Mouse (Mus musculus) myocyte (in vitro differentiated cells): Measurements from ENCODE around the gene Cfap54.

Source experiments
- E2F4 ChIP-seq: IDR thresholded peaks from one replicate; pipeline ENCODE4 v1.6.1; 2011; ENCODE audit warnings: mild to moderate bottlenecking, control low read depth, moderate library complexity; ENCODE audit not compliant: insufficient read depth
- MYOG ChIP-seq, 3 experiments: IDR thresholded peaks; one replicate each; pipeline ENCODE4 v1.6.1; 2011; ENCODE audit warnings: control low read depth in 2 of 3, low read depth in 2 of 3, mild to moderate bottlenecking in 2 of 3; ENCODE audit not compliant: insufficient read length in 2 of 3, control insufficient read depth in 1 of 3, insufficient read depth in 1 of 3
- POLR2A ChIP-seq: IDR thresholded peaks from one replicate; pipeline ENCODE4 v1.6.1; 2011; ENCODE audit warnings: low read depth, mild to moderate bottlenecking, control low read depth, moderate library complexity; ENCODE audit not compliant: insufficient read length
- POLR2AphosphoS2 ChIP-seq: IDR thresholded peaks from one replicate; pipeline ENCODE4 v1.6.1; 2011; ENCODE audit warnings: low read depth, control low read depth; ENCODE audit not compliant: insufficient read length
- REST ChIP-seq: IDR thresholded peaks from one replicate; pipeline ENCODE4 v1.6.1; 2011; ENCODE audit warnings: mild to moderate bottlenecking, control low read depth, moderate library complexity; ENCODE audit not compliant: insufficient read depth, insufficient read length
- USF1 ChIP-seq: IDR thresholded peaks from one replicate; pipeline ENCODE4 v1.6.1; 2011; ENCODE audit warnings: low read depth, mild to moderate bottlenecking, control low read depth, moderate library complexity

DNA sequence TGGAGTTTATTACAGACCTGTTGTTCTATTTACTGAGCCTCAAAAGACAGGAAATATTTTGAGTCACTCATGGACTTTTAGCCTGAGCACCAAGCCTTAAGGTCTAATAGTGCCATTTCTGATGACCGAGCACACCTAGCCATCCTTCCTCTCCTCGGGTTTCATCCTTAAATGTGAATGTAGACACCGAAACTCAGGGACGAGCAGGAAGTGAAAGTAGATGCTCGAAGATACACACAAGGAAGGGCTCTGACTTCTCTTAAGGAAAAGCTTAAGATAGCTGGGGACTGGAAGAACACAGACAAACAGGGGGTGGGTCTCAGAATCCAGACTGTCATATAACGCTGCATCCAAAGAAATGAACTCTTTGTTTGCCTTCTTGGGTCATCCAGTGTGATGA lies 8.8 kb upstream of the Cfap54 start:
- TF ChIP-seq E2F4, result no peak
- no peak for TF ChIP-seq POLR2AphosphoS2
- TF ChIP-seq MYOG (IDR thresholded peaks at IDR 0.05; ENCODE audit: control insufficient read depth in 1 of 3, insufficient read depth in 1 of 3, insufficient read length in 2 of 3, low read depth in 2 of 3), result no peak
- no peak for TF ChIP-seq POLR2A
- no peak for TF ChIP-seq REST
- TF ChIP-seq USF1, result no peak
